Mouse (Mus musculus): ENCODE measurements at regions not wholly inside any gene's neighbourhood (a gene's known extent, or its start where the extent isn't known, plus 50 kb on each side); places are given as distances from the start of the nearest gene placed in this dataset.

DNA sequence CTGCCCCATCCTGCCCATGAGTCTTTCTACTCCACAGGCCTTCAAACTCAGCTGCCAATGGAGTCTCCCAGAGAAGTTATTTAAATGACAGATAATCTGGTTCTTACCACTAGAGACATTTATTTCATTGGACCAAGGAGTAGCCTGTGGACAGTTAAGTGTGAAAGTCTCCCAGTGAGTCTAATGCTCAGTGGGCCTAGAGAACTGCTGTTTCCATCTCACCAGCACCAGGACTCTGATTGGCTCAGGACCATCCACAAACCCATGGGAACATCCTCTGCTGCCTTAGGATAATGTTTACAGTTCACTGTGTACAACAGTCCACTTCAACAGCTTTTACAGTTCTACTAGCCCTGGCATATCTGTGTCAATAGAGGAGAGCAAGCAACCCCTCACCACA lies 198.6 kb upstream of the Tle3 start:
- no peak for TF ChIP-seq CTCF (IDR thresholded peaks at IDR 0.05; ENCODE audit: low read depth, low read length)
- TF ChIP-seq GATA1 (IDR thresholded peaks at IDR 0.05; ENCODE audit: borderline replicate concordance, low read length) = no peak
- TF ChIP-seq TAL1 (conservative IDR thresholded peaks at IDR 0.05; ENCODE audit: low read depth, low read length) = no peak
- TF ChIP-seq GATA2 (IDR thresholded peaks at IDR 0.05; ENCODE audit: borderline replicate concordance, low read depth, low read length) = no peak
